Mouse (Mus musculus) bone marrow, adult 2 months (tissue): Measurements from ENCODE around the gene Lrrc45.
"Not testable (repeated sequence)": the region's sequence is repeated elsewhere in the genome, so short reads cannot be mapped to it uniquely, and the experiment has no call there.

Source experiments
- CTCF ChIP-seq: fragments of 200-500 bp; IDR thresholded peaks from 2 replicates; pipeline ENCODE4 v1.5.1; 2011; ENCODE audit warnings: low read length, control low read depth; ENCODE audit not compliant: control insufficient read depth, insufficient read depth
- POLR2A ChIP-seq: fragments of 200-500 bp; IDR thresholded peaks from 2 replicates; pipeline ENCODE4 v1.6.1; 2011; ENCODE audit warnings: low read depth, mild to moderate bottlenecking, control low read depth, low read length, borderline replicate concordance; ENCODE audit not compliant: control insufficient read depth

DNA sequence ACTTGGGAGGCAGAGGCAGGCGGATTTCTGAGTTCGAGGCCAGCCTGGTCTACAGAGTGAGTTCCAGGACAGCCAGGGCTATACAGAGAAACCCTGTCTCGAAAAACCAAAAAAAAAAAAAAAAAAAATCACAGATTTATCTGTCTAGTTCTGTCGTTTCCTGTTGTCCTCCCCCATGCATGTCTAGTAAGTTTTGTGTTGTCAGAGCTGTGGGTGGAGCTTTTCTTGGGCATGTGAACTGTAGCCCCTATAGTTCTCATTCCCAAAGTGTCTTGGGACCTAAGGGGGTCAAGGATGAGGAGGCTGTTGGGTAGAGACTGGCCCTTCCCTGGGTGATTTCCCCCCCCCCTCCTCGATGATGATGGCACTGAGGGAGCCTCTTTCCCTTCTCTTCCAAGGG is 37.9 kb upstream of the Lrrc45 start:
- not testable (repeated sequence) for TF ChIP-seq POLR2A, CTCF
